Mouse (Mus musculus): Measurements from ENCODE around the gene Gdf9.
A peak's percentile ranks its signal among the peaks of the same experiment; 100 is the strongest.

- TF ChIP-seq CTCF (IDR thresholded peaks at IDR 0.05) (peak; percentile 85), EP300 (IDR thresholded peaks at IDR 0.05) (no peak)
Measured at GRCm38 (mm10) chr11:53466231-53466971, 35.6 kb downstream of the Gdf9 start.

Measured in lung, postnatal 0 days (tissue).